Mouse (Mus musculus) hindbrain, embryonic 16.5 days (tissue): ENCODE measurements at regions not wholly inside any gene's neighbourhood (a gene's known extent, or its start where the extent isn't known, plus 50 kb on each side); places are given as distances from the start of the nearest gene placed in this dataset.

Source experiments
- ATAC-seq: fragments of 200-750 bp; cut with Nextera tagmentation; 2 replicates; pipeline ENCODE4 v1.8.0; 2017; ENCODE audit warnings: moderate TSS enrichment, moderate library complexity
- H3K27ac ChIP-seq: fragments of 300-500 bp; sonication (generic); 2 replicates; pipeline ENCODE4 v1.5.1; 2014; ENCODE audit warnings: low read depth, mild to moderate bottlenecking, control low read depth, low read length, moderate library complexity
- H3K27me3 ChIP-seq: fragments of 300-500 bp; sonication (generic); replicated peaks from 2 replicates; pipeline ENCODE4 v1.6.1; 2014; ENCODE audit warnings: low read length; ENCODE audit not compliant: control insufficient read depth, insufficient read depth
- H3K36me3 ChIP-seq: fragments of 300-500 bp; sonication (generic); 2 replicates; pipeline ENCODE4 v1.6.1; 2014; ENCODE audit warnings: mild to moderate bottlenecking, low read length, moderate library complexity, mixed read lengths; ENCODE audit not compliant: control insufficient read depth, insufficient read depth
- H3K4me1 ChIP-seq: fragments of 300-500 bp; sonication (generic); 2 replicates; pipeline ENCODE4 v1.6.1; 2014; ENCODE audit warnings: low read depth, low read length; ENCODE audit not compliant: control insufficient read depth, insufficient read depth
- H3K4me2 ChIP-seq: fragments of 300-500 bp; sonication (generic); 2 replicates; pipeline ENCODE4 v1.6.1; 2014; ENCODE audit warnings: mild to moderate bottlenecking, low read length, control low read depth, moderate library complexity
- H3K4me3 ChIP-seq: fragments of 300-500 bp; sonication (generic); 2 replicates; pipeline ENCODE4 v1.5.1; 2014; ENCODE audit warnings: mild to moderate bottlenecking, low read length, control low read depth, moderate library complexity
- H3K9ac ChIP-seq: fragments of 300-500 bp; sonication (generic); 2 replicates; pipeline ENCODE4 v1.6.1; 2014; ENCODE audit warnings: low read depth, mild to moderate bottlenecking, control low read depth, low read length, moderate library complexity
- H3K9me3 ChIP-seq: fragments of 300-500 bp; sonication (generic); 2 replicates; pipeline ENCODE4 v1.6.1; 2014; ENCODE audit warnings: mild to moderate bottlenecking, low read length, moderate library complexity; ENCODE audit not compliant: control insufficient read depth
- WGBS: fragments of 180-500 bp; shearing (Covaris S2); extraction: QIAGEN DNeasy Blood & Tissue Kit; methylation state at CpG from one replicate; pipeline ENCODE4 v1.1.7; 2014; 5-methylcytosine and 5-hydroxymethylcytosine counted together

GRCm38 (mm10) chr9:95331275-95331674 is 75.2 kb downstream of the Chst2 start:
- no peaks in the 10 kb centered on the region for H3K36me3 ChIP-seq
- no peak overlapping the region for H3K9ac ChIP-seq
- H3K4me1 ChIP-seq = no peaks in the 10 kb centered on the region
- no peaks in the 10 kb centered on the region for H3K9me3 ChIP-seq
- H3K27ac ChIP-seq = no peak overlapping the region
- WGBS = 88% methylated on average over 2 of the region's 2 CpGs
- no peak overlapping the region for H3K4me3 ChIP-seq
- H3K27me3 ChIP-seq = no peaks in the 10 kb centered on the region; the same call in 1 of the 2 replicates
- ATAC-seq = no peak
- no peak overlapping the region for H3K4me2 ChIP-seq

- no peaks in the 10 kb centered on the region; the same call in 1 of the 2 replicates for H3K27me3 ChIP-seq
Measured at GRCm38 (mm10) chr9:95330097-95330496, 76.4 kb downstream of the Chst2 start.

GRCm38 (mm10) chr9:95329053-95329430 is 77.5 kb downstream of the Chst2 start:
- no peak overlapping the region for H3K27ac ChIP-seq
- H3K36me3 ChIP-seq = no peaks in the 10 kb centered on the region
- no peak overlapping the region for H3K4me3 ChIP-seq
- H3K9me3 ChIP-seq = no peaks in the 10 kb centered on the region
- H3K27me3 ChIP-seq = no peaks in the 10 kb centered on the region; the same call in 1 of the 2 replicates
- no peak overlapping the region for H3K9ac ChIP-seq
- no peaks in the 10 kb centered on the region for H3K4me1 ChIP-seq
- no peak for ATAC-seq
- H3K4me2 ChIP-seq = no peak overlapping the region
- 89% methylated on average over 9 of the region's 9 CpGs for WGBS

More at GRCm38 (mm10) chr9:95330097-95330496, 76.4 kb downstream of the Chst2 start:
- no peaks in the 10 kb centered on the region for H3K9me3 ChIP-seq
- H3K36me3 ChIP-seq = no peaks in the 10 kb centered on the region
- no peak overlapping the region for H3K4me3 ChIP-seq
- no peaks in the 10 kb centered on the region for H3K4me1 ChIP-seq
- no peak overlapping the region for H3K27ac ChIP-seq
- H3K9ac ChIP-seq = no peak overlapping the region
- WGBS = 87% methylated on average over 7 of the region's 7 CpGs
- H3K4me2 ChIP-seq = no peak overlapping the region
- ATAC-seq = no peak

GRCm38 (mm10) chr9:95328261-95329052 is 78.1 kb downstream of the Chst2 start:
- Histone ChIP-seq H3K9ac (no peak overlapping the region), H3K9me3 (no peaks in the 10 kb centered on the region), H3K4me2 (no peak overlapping the region), H3K4me1 (no peaks in the 10 kb centered on the region), H3K27ac (no peak overlapping the region), H3K27me3 (no peaks in the 10 kb centered on the region; the same call in 1 of the 2 replicates), H3K4me3 (no peak overlapping the region), H3K36me3 (no peaks in the 10 kb centered on the region)
- no peak for ATAC-seq
- 70% methylated on average over 14 of the region's 15 CpGs for WGBS

- Histone ChIP-seq H3K4me1 (no peaks in the 10 kb centered on the region), H3K9ac (no peak overlapping the region), H3K9me3 (no peaks in the 10 kb centered on the region), H3K36me3 (no peaks in the 10 kb centered on the region), H3K4me3 (no peak overlapping the region), H3K4me2 (no peak overlapping the region), H3K27me3 (no peaks in the 10 kb centered on the region; the same call in 1 of the 2 replicates), H3K27ac (no peak overlapping the region)
- no peak for ATAC-seq
- WGBS = 42% methylated on average over 3 of the region's 3 CpGs
Measured at GRCm38 (mm10) chr9:95327771-95328170, 78.8 kb downstream of the Chst2 start.

GRCm38 (mm10) chr9:95323622-95324021 is 82.9 kb downstream of the Chst2 start:
- Histone ChIP-seq H3K9me3 (no peaks in the 10 kb centered on the region), H3K4me3 (no peak overlapping the region), H3K36me3 (no peaks in the 10 kb centered on the region), H3K9ac (no peak overlapping the region), H3K27me3 (no peaks in the 10 kb centered on the region), H3K4me2 (no peak overlapping the region), H3K4me1 (no peaks in the 10 kb centered on the region), H3K27ac (no peak overlapping the region)
- WGBS = 25% methylated on average over 7 of the region's 7 CpGs
- ATAC-seq = no peak

GRCm38 (mm10) chr9:95322893-95323292 is 83.6 kb downstream of the Chst2 start:
- Histone ChIP-seq H3K36me3 (no peaks in the 10 kb centered on the region), H3K9ac (no peak overlapping the region), H3K4me2 (no peak overlapping the region), H3K9me3 (no peaks in the 10 kb centered on the region), H3K4me1 (no peaks in the 10 kb centered on the region), H3K27ac (no peak overlapping the region), H3K4me3 (no peak overlapping the region), H3K27me3 (no peaks in the 10 kb centered on the region)
- 46% methylated on average over 5 of the region's 5 CpGs for WGBS
- peak; percentile 63; the same call in 1 of the 2 replicates for ATAC-seq

GRCm38 (mm10) chr9:95322031-95322430 is 84.5 kb downstream of the Chst2 start:
- Histone ChIP-seq H3K27ac (no peak overlapping the region), H3K36me3 (no peaks in the 10 kb centered on the region), H3K4me2 (no peak overlapping the region), H3K9ac (no peak overlapping the region), H3K4me1 (no peaks in the 10 kb centered on the region), H3K27me3 (no peaks in the 10 kb centered on the region), H3K4me3 (no peak overlapping the region), H3K9me3 (no peaks in the 10 kb centered on the region)
- 77% methylated on average over 2 of the region's 2 CpGs for WGBS
- no peak for ATAC-seq

- Histone ChIP-seq H3K27ac (no peak overlapping the region), H3K4me2 (no peak overlapping the region), H3K36me3 (no peaks in the 10 kb centered on the region), H3K4me3 (no peak overlapping the region), H3K9me3 (no peaks in the 10 kb centered on the region), H3K9ac (no peak overlapping the region), H3K27me3 (no peaks in the 10 kb centered on the region), H3K4me1 (no peaks in the 10 kb centered on the region)
- 93% methylated on average over 9 of the region's 9 CpGs for WGBS
- ATAC-seq = no peak
Measured at GRCm38 (mm10) chr9:95318926-95319325, 87.6 kb downstream of the Chst2 start.
